Mouse (Mus musculus) retina, adult 2 months (tissue): ENCODE measurements around the gene Rhno1.
A peak's percentile ranks its signal among the peaks of the same experiment; 100 is the strongest.
"Not testable (repeated sequence)": the region's sequence is repeated elsewhere in the genome, so short reads cannot be mapped to it uniquely, and the experiment has no call there.

Experiments used
- DNase-seq: peaks from one replicate; pipeline ENCODE4 v3.0.0-alpha.2; 2012; ENCODE audit warnings: low read depth, low spot score

Gene Rhno1

DNA sequence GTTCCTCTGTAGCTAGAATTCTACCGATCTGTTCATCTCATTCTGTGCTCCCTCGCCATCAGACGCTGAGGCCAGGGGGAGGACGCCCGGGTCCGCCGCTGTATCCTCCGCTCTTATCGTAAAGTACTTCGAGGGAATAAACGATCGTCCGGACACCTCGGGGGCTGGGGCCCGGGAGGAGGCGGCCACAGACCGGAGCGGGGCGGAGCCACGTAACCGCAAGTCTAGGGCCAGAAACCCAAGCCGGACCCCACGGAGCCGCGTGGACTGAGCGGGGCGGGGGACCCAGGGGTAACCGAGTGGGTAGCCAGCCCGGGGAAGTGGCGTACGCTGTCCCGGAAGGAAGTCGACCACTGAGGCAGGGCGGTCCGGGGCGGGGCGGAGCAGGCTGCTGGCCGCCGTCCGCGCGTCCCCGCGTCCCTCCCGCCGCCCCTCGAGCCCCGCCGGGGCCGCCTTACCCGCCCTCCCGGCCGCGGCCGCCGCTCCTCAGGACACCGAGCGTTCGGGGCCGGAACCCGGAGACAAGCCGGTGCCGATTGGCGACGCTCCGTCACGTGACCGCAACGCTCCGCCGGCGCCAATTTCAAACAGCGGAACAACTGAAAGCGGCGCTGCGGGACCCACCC lies at the start of gene Rhno1, which contains the start of gene Foxm1:
Rhno1 (minus strand) TSS at position 531 of the 626 bp plus-strand sequence.
Foxm1 (plus strand) TSS at position 587 of the 626 bp plus-strand sequence.
- DNase-seq, result no peak

DNA sequence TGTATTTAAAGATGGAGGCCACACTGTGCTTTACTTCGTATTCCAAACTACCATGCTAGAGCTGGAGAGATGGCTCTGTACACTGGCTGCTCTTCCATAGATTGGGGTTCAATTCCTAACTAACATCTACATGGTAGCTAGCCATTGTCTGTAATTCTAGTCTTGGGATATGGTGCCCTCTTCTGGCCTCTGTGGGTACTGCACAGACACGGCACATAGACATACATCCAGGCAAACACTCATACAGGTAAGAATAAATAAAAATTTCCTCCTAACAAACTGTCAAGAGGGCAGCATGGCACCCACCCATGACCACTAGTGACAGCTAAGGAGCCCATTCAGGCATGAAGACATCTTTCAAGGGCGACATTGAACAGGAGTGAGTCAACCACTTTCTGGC lies 48.4 kb upstream of the Rhno1 start:
- peak; percentile 40 for DNase-seq

DNA sequence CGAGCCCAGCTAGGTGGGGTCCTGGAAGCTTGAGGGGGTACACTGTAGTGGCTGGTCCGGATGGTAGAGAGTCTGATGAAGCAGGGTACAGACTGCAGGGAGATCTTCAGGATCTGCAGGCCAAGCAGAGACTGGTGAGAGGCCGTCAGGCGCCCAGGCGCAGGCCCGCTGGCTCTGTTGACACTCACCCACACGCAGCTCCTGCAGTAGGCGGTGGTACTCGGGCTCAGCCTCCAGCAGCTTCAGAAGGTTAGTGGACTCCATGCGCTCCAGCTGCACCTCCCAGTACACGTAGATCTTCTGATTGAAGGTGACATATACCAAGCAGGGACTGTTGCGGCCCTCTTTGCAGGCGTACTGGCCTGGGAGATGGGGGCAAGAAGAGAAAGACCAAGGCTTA lies 47.6 kb upstream of the Rhno1 start:
- DNase-seq, result no peak

DNA sequence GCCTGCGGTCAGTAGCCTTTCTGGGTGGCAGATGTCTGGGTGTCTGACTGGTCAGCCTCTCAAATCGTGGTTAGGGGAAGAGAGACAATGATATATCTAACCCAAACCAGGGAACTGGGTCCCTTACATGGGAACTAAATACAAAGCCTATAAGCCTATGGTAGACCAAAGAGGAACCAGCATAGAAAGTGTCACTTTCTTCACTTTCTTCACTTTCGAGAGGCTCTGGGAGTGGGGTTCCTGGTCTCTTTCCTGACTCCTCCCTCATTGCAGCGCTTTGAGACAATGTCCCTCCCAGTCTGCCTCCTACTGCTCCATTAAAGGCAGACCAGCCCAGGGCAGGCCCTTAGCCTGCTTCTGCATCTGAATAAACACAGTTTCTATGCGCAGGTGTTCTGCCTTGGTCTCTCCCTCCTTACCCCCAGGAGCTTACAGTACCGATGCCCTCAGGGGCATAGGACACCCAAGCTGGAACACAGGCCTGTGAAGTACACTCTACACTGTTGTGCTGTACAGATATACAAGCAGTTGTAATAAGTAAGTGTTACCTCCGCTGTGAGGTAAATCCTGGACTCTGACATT lies 45.9 kb upstream of the Rhno1 start:
- DNase-seq, result no peak

DNA sequence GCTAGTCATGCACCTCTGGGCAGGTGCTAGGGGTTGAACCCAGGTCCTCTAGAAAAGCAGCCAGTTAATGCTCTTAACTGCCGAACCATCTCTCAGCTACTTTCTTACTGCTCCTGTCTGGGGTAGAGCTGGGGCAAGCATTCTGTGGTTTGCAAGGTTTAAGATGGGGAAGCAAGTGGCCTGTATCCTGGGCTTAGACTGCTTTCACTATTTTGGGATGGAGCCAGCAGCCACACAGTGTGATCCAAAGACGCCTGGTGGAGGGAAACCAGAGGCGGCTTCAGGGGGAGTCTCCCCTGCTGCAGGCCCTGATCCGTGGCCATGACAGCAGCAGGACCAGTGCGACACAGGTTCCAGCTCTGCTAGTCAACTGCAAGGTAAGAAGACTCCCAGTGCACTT lies 42.0 kb upstream of the Rhno1 start:
- DNase-seq, result no peak

DNA sequence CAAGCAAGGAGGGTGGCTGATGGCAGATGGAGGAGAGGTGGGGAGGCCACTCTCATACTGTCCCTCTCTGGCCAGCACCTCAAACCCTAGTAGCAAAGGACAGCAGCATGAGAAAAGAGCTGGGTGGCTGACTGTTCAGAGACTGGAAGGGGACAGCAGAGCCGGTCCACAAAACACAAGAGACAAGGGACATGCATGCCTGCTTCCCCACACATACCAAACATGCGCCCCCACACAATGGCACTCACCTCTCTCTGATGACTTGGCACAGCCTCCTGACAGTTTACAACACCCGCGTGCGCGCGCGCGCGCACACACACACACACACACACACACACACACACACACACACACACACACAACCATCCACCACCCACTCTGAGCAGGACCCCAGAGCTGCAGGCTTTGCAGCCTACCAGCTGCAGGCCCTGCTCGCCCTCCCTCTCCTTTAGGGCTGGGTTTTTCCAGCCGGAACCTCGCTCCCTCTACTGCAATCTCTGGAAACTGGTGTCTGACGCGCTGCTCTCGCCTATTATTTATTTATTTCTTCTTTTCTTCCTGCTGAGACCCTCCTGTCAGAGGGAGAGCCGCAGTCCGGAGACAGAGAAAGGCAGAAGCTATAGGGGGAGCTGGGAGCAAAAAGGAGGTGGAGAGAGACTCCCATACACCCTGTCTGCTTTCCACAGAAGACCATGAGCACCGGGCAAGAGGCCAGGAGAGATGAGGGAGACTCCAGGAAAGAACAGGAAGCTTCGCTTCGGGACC lies 36.9 kb upstream of the Rhno1 start:
- DNase-seq, result no peak

DNA sequence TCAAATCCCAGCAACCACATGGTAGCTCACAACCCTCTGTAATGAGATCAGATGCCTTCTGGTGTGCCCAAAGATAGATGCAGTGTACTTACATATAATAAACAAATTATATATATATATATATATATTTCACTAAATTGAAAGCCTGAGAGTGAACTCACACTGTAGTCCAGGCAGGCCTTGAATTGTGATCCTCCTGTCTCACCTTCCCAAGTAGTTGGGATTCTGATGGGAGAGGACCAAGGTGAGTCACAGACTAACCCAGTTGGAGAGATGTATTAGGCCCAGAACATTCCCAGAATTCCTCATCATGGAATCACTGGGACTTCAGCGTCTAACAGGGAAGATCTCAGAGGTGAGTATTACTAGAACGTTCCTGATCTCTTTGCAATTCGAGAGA lies 36.3 kb upstream of the Rhno1 start, which contains the start of gene Nrip2:
Nrip2 (plus strand) TSS at position 301 of the 400 bp plus-strand sequence.
- no peak for DNase-seq

DNA sequence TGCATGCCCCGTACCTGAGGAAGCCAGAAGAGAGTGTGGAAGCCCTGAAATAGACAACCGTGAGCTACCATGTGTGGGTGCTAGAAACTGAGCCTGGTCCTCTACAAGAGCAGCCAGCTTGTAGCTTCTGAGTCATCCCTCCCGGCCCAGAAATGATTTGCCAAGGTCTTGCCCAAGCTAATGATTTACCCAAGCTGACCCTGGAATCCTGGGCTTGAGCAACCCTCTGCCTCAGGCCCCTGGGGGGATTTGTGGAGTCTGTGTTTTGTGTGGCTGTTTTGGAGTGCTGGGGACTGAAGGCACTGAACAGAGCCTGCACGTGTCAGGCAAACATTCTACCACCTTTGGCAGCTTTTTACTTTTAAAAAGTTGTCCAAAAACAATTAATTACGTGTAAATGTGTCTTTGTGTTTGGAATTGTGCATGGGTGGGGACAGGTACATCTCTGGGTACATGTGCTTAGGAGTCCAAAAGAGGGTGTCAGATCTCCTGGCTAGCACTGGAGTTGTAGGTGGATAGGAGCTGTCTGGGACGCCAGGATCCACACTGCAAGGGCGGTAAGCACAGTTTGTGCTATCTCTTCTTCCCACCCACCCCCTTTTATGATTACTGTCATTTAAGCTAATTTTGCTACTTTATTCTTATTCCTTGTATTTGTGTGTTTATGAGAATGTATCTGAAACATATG lies 35.0 kb upstream of the Rhno1 start:
- no peak for DNase-seq

DNA sequence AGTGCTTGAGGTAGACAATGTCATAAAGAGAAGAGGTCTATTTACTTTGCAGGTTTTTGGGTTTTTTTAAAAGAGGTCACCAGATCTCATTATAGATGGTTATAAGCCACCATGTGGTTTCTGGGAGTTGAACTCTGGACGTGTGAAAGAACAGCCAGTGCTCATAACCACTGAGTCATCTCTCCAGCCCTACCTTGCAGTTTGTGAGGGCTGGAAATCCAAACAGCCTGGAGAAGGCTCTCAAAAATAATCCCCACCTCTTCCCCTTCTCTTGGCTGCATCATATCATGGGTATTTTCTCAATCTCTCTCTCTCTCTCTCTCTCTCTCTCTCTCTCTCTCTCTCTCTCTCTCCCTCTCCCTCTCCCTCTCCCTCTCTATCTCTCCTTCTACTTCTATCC lies 28.0 kb upstream of the Rhno1 start:
- no peak for DNase-seq

DNA sequence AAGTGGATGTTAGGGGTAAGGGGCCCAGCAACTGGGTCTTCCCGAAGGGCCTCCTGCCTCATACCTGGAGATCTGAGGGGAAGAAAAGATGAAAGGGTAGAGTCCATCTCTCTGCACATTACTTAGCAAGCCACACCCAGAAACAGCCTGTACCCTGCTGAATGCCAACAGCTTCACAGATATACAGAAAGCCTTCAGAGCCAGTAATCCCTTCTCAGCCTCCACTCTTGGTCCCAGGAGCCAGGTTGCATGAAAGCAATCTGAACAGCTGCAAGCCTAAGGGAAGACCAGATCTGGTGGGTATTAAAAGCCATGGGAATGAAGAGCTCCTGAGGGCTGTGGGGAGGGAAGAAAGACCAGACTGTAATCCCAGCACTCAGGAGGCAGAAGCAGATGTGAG lies 26.5 kb upstream of the Rhno1 start:
- DNase-seq, result no peak

DNA sequence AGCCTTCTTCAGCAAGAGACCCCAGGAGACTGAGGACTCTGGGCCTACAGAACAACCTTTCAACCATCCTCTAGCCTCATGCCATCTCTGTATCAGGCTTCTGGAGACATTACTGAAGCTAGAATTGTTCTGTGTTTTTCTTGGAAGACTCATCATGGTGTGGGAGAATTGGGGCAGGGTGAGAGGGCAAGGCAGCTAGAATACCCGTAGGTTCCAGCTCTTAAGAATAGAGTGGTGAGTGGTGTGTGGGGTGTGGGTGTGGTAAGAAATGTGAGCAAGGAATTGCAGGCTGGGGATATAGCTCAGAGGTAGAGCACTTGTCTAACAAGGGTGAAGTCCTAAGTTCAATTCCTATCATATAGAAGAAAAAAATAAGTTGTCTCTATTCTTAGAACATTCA lies 22.3 kb upstream of the Rhno1 start:
- no peak for DNase-seq

DNA sequence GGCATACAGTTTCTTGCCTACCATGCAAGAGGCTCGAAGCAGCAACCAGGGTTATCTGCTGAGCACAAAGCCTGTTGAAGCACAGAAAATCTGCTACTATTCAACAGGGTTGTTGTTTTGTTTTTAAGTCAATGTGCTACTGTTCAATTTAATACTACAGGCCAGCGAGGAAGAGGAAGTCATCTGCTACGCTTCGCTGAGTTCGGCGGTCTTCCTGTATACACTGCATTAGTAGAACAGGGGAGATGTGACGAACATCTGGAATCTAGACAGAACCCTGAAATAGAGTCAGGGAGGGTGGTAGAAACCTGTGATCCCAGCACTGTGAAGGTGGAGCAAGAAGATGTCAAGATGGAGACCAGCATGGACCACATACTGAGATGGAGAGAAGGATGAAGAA lies 21.0 kb upstream of the Rhno1 start:
- no peak for DNase-seq

DNA sequence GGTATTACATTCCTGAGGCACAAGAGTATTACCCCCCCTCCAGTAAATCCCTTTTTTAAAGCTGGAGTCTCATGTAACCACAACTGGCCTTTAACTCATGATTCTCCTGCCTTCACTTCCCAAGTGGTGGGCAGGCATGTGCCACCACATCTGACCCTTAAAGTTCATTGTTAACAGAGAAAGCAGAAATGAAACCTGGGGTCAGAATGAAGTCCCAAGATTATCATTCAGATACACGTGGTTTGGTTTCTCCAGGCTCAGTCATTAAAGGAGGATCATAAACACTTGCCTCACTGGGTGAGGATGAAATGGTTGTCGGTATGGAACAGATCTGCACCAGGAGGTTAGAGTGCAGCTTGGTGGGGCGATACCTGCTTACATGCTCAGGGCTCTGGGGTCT lies 18.5 kb upstream of the Rhno1 start:
- DNase-seq, result no peak

DNA sequence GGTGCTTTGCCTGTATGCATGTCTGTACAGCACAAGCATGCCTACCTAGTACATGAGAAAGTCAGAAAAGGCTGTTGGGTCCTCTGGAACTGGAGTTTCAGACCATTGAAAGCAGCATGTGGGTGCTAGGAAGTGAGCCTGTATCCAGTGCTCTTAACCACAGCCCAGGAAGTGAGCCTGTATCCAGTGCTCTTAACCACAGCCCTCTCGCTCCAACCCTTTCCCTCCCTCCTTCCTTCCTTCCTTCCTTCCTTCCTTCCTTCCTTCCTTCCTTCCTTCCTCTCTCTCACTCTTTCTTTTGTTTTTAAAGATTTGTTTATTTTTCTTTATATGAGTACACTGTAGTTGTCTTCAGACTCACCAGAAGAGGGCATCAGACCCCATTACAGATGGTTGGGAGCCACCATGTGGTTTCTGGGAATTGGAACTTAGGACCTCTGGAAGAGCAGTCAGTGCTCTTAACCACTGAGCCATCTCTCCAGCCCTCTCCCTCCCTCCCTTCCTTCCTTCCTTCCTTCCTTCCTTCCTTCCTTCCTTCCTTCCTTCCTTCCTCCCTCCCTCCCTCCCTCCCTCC lies 18.0 kb upstream of the Rhno1 start:
- DNase-seq, result not testable (repeated sequence)

DNA sequence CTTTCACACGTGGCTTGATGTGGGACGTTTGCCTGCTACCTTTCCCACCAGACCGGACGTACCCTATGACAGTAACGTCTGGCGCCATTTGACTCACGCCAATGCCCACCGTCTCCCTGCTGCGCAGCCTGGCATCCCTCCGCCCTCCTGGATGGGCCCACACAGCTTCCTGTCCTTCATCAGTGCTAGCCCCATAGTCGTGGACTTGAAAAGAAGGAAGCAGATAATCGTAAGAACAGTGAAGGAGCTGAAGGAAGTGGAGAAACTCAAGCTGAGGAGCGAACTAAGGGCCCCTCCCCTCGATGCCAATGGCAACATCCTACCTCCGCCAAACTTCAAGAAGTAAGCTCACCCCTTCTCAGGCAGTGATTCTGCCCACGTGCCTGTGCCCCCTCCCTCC lies 16.9 kb upstream of the Rhno1 start:
- DNase-seq, result no peak

DNA sequence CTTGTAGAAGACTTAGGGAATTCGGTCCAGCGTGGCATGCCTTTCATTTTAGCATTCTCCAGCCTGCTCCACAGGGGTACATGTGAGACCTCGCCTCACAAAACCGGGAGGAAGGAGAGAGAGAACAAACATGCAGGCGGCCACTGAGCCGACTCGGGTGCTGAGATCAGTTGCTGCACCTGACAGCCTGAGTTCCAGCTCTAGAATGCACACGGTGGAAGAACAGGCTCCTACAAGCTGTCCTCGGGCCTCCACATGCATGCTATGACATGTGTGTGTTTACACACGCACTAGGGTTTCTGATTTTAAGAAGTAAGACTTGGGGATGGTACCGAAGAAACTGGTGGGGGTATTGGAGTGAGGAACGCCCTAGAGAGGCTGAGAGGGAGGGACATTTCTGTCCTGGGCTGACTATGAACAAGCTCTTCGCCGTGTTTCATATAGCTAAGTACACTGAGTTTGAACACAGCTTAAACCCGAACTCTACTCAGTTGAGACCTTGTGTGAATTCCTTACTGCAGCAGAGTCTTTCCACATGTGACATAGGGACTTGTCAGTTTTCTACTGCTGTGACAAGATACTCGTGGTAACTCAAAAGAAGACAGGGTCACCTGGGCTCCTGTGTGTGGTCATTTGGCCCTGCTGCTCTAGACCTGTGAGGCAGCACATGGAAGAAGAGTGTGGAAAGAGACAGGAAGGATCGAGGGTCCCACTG lies 13.8 kb upstream of the Rhno1 start:
- no peak for DNase-seq

DNA sequence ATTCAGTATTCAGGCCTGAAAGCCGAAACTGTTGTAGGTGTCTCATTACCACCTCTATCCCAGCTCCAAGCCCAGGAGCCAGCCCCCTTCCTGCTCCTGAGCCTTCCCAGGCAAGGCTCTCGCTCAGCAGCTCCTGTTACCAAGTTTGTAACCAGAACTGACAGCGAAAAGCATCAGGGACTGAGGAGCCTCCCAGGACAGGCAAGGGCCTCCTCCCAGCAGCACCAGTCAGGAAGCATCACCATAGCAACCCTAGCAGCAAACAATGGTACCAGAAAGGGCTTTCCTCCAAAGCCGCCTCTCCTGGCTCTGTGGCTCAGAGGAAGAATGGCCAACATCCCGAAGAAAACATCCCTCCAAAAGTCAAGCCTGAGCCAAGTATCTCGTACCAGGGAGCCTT lies 12.5 kb upstream of the Rhno1 start, which contains the start of the genes Tex52 and Gm44596:
Tex52 (plus strand) TSS at position 265 of the 400 bp plus-strand sequence.
Gm44596 (plus strand) TSS at position 312 of the 400 bp plus-strand sequence.
- DNase-seq, result no peak

DNA sequence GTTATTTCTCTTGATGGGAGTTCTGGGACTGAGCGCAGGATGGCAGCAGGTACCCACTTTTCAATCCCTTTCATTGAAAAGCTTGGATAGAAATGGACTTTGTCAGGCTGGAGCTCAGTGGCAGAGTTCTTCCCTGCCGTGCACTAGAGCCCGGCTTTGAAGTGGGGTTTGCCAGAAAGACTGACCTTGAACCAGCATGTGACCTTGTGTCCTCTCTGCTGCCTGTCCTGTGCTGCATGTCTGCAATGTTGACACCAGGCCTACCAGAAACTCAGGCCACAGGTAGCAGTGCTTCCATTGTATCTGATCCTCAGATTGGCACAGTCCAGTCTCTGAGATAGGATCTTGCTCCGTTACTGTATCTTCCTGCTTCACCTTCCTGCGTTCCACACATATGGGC lies 7.3 kb upstream of the Rhno1 start:
- no peak for DNase-seq

DNA sequence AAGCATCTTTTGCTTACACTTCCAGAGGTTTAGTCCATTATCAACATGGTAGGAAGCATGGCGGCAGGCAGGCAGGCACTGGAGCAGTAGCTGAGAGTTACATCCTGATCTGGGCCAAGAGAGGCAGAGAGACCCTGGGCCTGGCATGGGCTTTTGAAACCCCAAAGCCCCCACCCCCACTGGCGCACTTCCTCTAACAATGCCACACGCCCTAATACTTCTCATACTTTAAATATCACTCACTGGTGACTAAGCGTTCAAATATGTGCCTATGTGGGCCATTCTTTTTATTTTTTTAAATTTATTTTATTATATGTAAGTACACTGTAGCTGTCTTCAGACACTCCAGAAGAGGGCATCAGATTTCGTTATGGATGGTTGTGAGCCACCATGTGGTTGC lies 3.8 kb upstream of the Rhno1 start:
- no peak for DNase-seq

DNA sequence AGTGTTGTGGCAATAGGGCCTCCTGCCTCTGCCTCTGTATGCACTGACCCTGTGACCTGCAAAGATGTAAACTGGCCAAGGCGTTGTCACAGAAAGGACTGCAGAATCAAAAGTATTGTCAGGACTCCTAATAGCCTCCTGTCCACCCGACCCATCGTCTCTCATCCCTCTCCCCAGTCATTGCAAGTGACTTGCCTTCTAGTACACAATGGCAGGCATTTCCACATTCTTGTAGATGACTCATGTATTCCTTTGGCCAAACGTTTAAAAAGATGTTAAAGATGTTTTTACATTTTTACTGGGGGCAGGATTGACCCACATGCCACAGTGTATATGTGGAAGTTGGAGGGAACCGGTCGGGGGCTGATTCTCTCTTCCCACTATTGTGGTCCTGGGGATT lies 2.0 kb upstream of the Rhno1 start:
- DNase-seq, result no peak
